17 mouse cellular contexts compared by ENCODE assay signal in genomic region chr10:93661348-93661991, GRCm38 (mm10). TPM values are rescaled to one million over a fixed set of nuclear protein-coding genes. Genes with fewer than 3 reads are reported as not detected.
A peak's percentile ranks its signal among the peaks of the same experiment; 100 is the strongest.
DNase-seq lines count a peak whose midpoint lies in the region; ATAC-seq and TF ChIP-seq lines count a peak whose summit lies in the region.
"Had no signal": no experiment of that assay in that cellular context is flagged by ENCODE, and none has a peak within 500 bp of the region (broad histone marks: within the 10 kb centered on the region; RNA-seq: fewer than 3 reads in every experiment).

No protein-coding gene starts in this region.

- no peaks in the 10 kb centered on the region for H3K36me3 ChIP-seq in kidney, adult 2 months (ENCODE audit: control insufficient read depth, insufficient read depth, low read length)
- H3K36me3 ChIP-seq in C2C12 (ENCODE audit: control insufficient read depth, insufficient read depth) (no peaks in the 10 kb centered on the region), myocyte (ENCODE audit: control insufficient read depth, insufficient read depth) (no peaks in the 10 kb centered on the region)
- no peaks in the 10 kb centered on the region for H3K36me3 ChIP-seq in intestine, embryonic 15.5 days
- H3K36me3 ChIP-seq: liver, embryonic 15.5 days; neural tube, embryonic 15.5 days; stomach, embryonic 15.5 days had no signal

- DNase-seq in cerebellum, adult 9-11 months, result no peak
- DNase-seq in kidney, adult 2 months, result peak; percentile 40
- DNase-seq in kidney, postnatal 10 days, result no peak
- DNase-seq: cerebellum, adult 8-10 months; gastrocnemius, postnatal 36 days; lung, postnatal 14 days; thymus, postnatal 36 days had no signal

- H3K9me3 ChIP-seq in intestine, embryonic 15.5 days, result no peaks in the 10 kb centered on the region
- H3K9me3 ChIP-seq: hindbrain, embryonic 13.5 days; liver, embryonic 15.5 days; midbrain, embryonic 10.5 days; neural tube, embryonic 15.5 days; stomach, embryonic 15.5 days had no signal

- H3K4me2 ChIP-seq in myocyte (ENCODE audit: low read depth), result peak overlapping the region; percentile 78
- no peak overlapping the region for H3K4me2 ChIP-seq in intestine, embryonic 15.5 days (replicated peaks)
- H3K4me2 ChIP-seq: hindbrain, embryonic 13.5 days; liver, embryonic 15.5 days; neural tube, embryonic 15.5 days; stomach, embryonic 15.5 days had no signal

- 31% methylated on average over 6 of the region's 6 CpGs for WGBS in kidney, adult 2 months
- 57% methylated on average over 6 of the region's 6 CpGs for WGBS in intestine, embryonic 15.5 days

- peak overlapping the region; percentile 77 for H3K27ac ChIP-seq in kidney, adult 2 months (ENCODE audit: insufficient read depth, low read depth, low read length)
- H3K27ac ChIP-seq in intestine, embryonic 15.5 days, result no peak overlapping the region
- H3K27ac ChIP-seq: hindbrain, embryonic 13.5 days; liver, embryonic 15.5 days; midbrain, embryonic 10.5 days; neural tube, embryonic 15.5 days; stomach, embryonic 15.5 days had no signal

- no peak overlapping the region for H3K9ac ChIP-seq in intestine, embryonic 15.5 days
- H3K9ac ChIP-seq: hindbrain, embryonic 13.5 days; liver, embryonic 15.5 days; neural tube, embryonic 15.5 days; stomach, embryonic 15.5 days had no signal

- no peaks in the 10 kb centered on the region for H3K27me3 ChIP-seq in kidney, adult 2 months (replicated peaks; ENCODE audit: control insufficient read depth, insufficient read depth, low read length)
- H3K27me3 ChIP-seq in C2C12 (ENCODE audit: control insufficient read depth, insufficient read depth, insufficient read length), result no peaks in the 10 kb centered on the region
- no peaks in the 10 kb centered on the region for H3K27me3 ChIP-seq in myocyte (ENCODE audit: control insufficient read depth, insufficient read depth, insufficient read length)
- no peaks in the 10 kb centered on the region for H3K27me3 ChIP-seq in intestine, embryonic 15.5 days (replicated peaks)
- H3K27me3 ChIP-seq: hindbrain, embryonic 13.5 days; liver, embryonic 15.5 days; neural tube, embryonic 15.5 days; stomach, embryonic 15.5 days had no signal

- peaks cover 14% of the 10 kb centered on the region; the same call in 1 of the 2 replicates for H3K4me1 ChIP-seq in kidney, adult 2 months (ENCODE audit: control insufficient read depth, insufficient read depth, low read length)
- H3K4me1 ChIP-seq in intestine, embryonic 15.5 days (replicated peaks), result no peaks in the 10 kb centered on the region
- H3K4me1 ChIP-seq: hindbrain, embryonic 13.5 days; midbrain, embryonic 10.5 days; neural tube, embryonic 15.5 days; stomach, embryonic 15.5 days had no signal

- no peak for TF ChIP-seq POLR2A in kidney, adult 2 months (IDR thresholded peaks at IDR 0.05; ENCODE audit: low read depth, low read length)
- no peak for TF ChIP-seq POLR2A in myocyte (IDR thresholded peaks at IDR 0.05; ENCODE audit: insufficient read length, low read depth)

- no peak overlapping the region for H3ac ChIP-seq in C2C12 (ENCODE audit: control insufficient read depth, insufficient read length, low read depth)
- no peak overlapping the region for H3ac ChIP-seq in myocyte (ENCODE audit: control insufficient read depth, insufficient read length)

- H3K79me3 ChIP-seq in C2C12 (ENCODE audit: low read depth), result no peaks in the 10 kb centered on the region

- TF ChIP-seq CTCF in kidney, adult 2 months (conservative IDR thresholded peaks at IDR 0.05; ENCODE audit: insufficient read depth, insufficient read length, low read depth, low read length), result no peak
- no peak for TF ChIP-seq CTCF in C2C12 (IDR thresholded peaks at IDR 0.05; ENCODE audit: control insufficient read depth, insufficient read depth, insufficient read length)

- ATAC-seq in cerebellum, adult (ENCODE audit: insufficient number of reproducible peaks, low FRiP score, low TSS enrichment), result 0 out of 2 replicates have a peak, but pooled peaks have one; percentile 31
- ATAC-seq in intestine, embryonic 15.5 days, result no peak
- ATAC-seq: forebrain, embryonic 16.5 days had no signal

- no peak overlapping the region for H3K4me3 ChIP-seq in kidney, adult 2 months (ENCODE audit: insufficient read depth, low read depth, low read length)
- H3K4me3 ChIP-seq in C2C12 (ENCODE audit: insufficient read depth, poor library complexity, severe bottlenecking) (no peak overlapping the region), myocyte (no peak overlapping the region)
- H3K4me3 ChIP-seq in intestine, embryonic 15.5 days (replicated peaks), result no peak overlapping the region
- H3K4me3 ChIP-seq: hindbrain, embryonic 13.5 days; liver, embryonic 15.5 days; midbrain, embryonic 10.5 days; neural tube, embryonic 15.5 days; stomach, embryonic 15.5 days had no signal

- no peaks in the 10 kb centered on the region for H3K79me2 ChIP-seq in C2C12 (ENCODE audit: control insufficient read depth, insufficient read depth)
- no peaks in the 10 kb centered on the region for H3K79me2 ChIP-seq in myocyte (ENCODE audit: control insufficient read depth, insufficient read depth)

TF ChIP-seq in C2C12, 6 proteins besides CTCF, POLR2A, EP300 and RAD21:
- TF ChIP-seq MAX (IDR thresholded peaks at IDR 0.05) (no peak), CEBPB (IDR thresholded peaks at IDR 0.05; ENCODE audit: low read depth) (peak; percentile 40), USF1 (IDR thresholded peaks at IDR 0.05; ENCODE audit: low read depth) (no peak), MYOD1 (IDR thresholded peaks at IDR 0.05; ENCODE audit: control insufficient read depth, insufficient read length, low read depth) (no peak), MYOG (IDR thresholded peaks at IDR 0.05; ENCODE audit: control insufficient read depth, extremely low read depth, insufficient read length) (no peak), FOSL1 (IDR thresholded peaks at IDR 0.05; ENCODE audit: insufficient read depth, low read length, poor library complexity, severe bottlenecking) (peak; percentile 59)
TF ChIP-seq in C2C12: peak in this region for 2.

TF ChIP-seq in myocyte, 11 proteins besides CTCF, POLR2A, EP300 and RAD21:
- TF ChIP-seq TCF3 (IDR thresholded peaks at IDR 0.05; ENCODE audit: insufficient read length, low read depth), result no peak
- TF ChIP-seq CEBPB (IDR thresholded peaks at IDR 0.05; ENCODE audit: insufficient read depth, poor library complexity, severe bottlenecking), result peak; percentile 76

RNA-seq across cellular contexts. Expression of gene Ntn4, which starts 21.0 kb away (rescaled TPM):
- 35.1 and 36.1 TPM in 2 replicates for polyA plus RNA-seq in kidney, adult 2 months (2012; rRNA removed)
- polyA plus RNA-seq in C2C12 (2012; fragmentation: generic; extraction: Trizol), result 0.48 TPM
- 3.0 TPM for polyA plus RNA-seq in myocyte (2012; fragmentation: generic; extraction: Trizol)
- polyA plus RNA-seq in intestine, embryonic 15.5 days (2015; fragmentation: Nextera tagmentation; extraction: Ambion mirVana), result 0.29 and 0.47 TPM in 2 replicates
